Mouse (Mus musculus) ES-Bruce4 (cell line): ENCODE measurements at regions not wholly inside any gene's neighbourhood (a gene's known extent, or its start where the extent isn't known, plus 50 kb on each side); places are given as distances from the start of the nearest gene placed in this dataset.

Experiments
- H3K27ac ChIP-seq: 2 replicates; pipeline ENCODE4 v1.5.1; 2012; ENCODE audit warnings: low read length, inconsistent platforms; ENCODE audit not compliant: insufficient read depth
- H3K27me3 ChIP-seq: 2 replicates; pipeline ENCODE4 v1.6.1; 2012; ENCODE audit warnings: mild to moderate bottlenecking, low read length, inconsistent platforms; ENCODE audit not compliant: control insufficient read depth, poor library complexity, insufficient read depth, severe bottlenecking
- H3K36me3 ChIP-seq: 2 replicates; pipeline ENCODE4 v1.6.1; 2012; ENCODE audit warnings: inconsistent platforms, mild to moderate bottlenecking, low read length, moderate library complexity; ENCODE audit not compliant: control insufficient read depth, poor library complexity, insufficient read depth, severe bottlenecking
- H3K4me1 ChIP-seq: one replicate; pipeline ENCODE4 v1.8.1; 2011; ENCODE audit warnings: low read length; ENCODE audit not compliant: control insufficient read depth, insufficient read depth
- H3K4me3 ChIP-seq: 2 replicates; pipeline ENCODE4 v1.5.1; 2011; ENCODE audit warnings: low read depth, mild to moderate bottlenecking, low read length
- H3K9ac ChIP-seq: 2 replicates; pipeline ENCODE4 v1.6.1; 2012; ENCODE audit warnings: low read depth, mild to moderate bottlenecking, inconsistent platforms; ENCODE audit not compliant: poor library complexity, severe bottlenecking
- H3K9me3 ChIP-seq: replicated peaks from 2 replicates; pipeline ENCODE4 v1.6.1; 2012; ENCODE audit warnings: mild to moderate bottlenecking, low read length, inconsistent platforms; ENCODE audit not compliant: control insufficient read depth, poor library complexity, insufficient read depth, severe bottlenecking
- CTCF ChIP-seq: IDR thresholded peaks from one replicate; pipeline ENCODE4 v1.8.1; 2011; ENCODE audit warnings: low read depth, low read length
- EP300 ChIP-seq: IDR thresholded peaks from 2 replicates; pipeline ENCODE4 v1.6.1; 2011; ENCODE audit warnings: low read depth, low read length; ENCODE audit not compliant: insufficient read depth
- POLR2A ChIP-seq: IDR thresholded peaks from one replicate; pipeline ENCODE4 v1.8.1; 2011; ENCODE audit warnings: low read length; ENCODE audit not compliant: insufficient read depth

DNA sequence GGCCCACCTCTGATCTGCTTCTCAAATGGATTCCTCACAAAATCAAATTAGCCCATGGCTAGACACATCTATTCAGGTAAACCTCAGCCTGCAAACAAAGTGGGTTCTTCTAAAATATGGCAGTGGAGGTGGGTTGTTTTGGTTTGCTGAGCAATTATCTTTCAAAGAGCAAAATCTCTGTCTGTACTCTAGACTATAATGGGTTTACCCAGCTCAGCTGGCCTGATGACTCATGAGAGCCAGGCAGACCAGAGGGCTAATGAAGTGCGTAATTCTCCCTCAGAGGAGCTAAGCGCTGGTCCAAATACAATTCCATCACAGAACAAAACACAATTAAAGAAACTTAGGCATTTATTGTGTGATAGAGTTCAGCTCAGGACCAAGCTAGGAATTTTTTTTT, 86.1 kb downstream of the Cartpt start:
- H3K27ac ChIP-seq, result no peak overlapping the region
- H3K9me3 ChIP-seq, result peaks cover 6% of the 10 kb centered on the region
- no peaks in the 10 kb centered on the region; the same call in 1 of the 2 replicates for H3K27me3 ChIP-seq
- no peaks in the 10 kb centered on the region for H3K4me1 ChIP-seq
- no peak overlapping the region for H3K9ac ChIP-seq
- H3K4me3 ChIP-seq, result no peak overlapping the region
- no peak for TF ChIP-seq POLR2A
- TF ChIP-seq CTCF, result no peak
- TF ChIP-seq EP300, result no peak
- no peaks in the 10 kb centered on the region for H3K36me3 ChIP-seq

DNA sequence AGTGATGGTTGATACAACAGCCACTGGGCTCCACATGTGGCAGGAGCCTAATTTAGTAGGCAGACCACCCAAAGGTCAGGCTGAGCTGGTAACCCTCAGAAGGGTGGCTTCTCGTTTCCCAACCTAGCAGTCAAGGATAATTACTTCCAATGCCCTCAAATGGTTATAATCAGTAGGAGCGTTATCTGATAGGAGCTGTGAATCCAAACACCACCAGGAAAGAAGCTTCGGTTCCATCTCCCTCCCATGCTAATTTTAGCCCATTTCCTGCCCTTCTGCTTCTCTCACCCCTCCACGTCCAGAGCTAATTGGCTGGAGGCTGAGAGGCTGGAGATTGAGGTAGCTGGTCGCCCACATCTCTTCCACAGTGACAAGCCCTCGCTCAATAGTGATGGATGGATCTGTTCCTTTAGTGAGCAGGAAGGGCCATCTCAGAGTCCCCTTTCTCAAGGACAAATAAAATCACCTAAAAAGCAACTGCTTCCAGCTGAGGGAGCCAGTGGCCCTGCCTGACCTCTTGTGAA, 86.8 kb downstream of the Cartpt start:
- no peaks in the 10 kb centered on the region for H3K36me3 ChIP-seq
- peaks cover 6% of the 10 kb centered on the region for H3K9me3 ChIP-seq
- no peak overlapping the region for H3K27ac ChIP-seq
- H3K4me1 ChIP-seq, result no peaks in the 10 kb centered on the region
- no peak overlapping the region for H3K4me3 ChIP-seq
- TF ChIP-seq POLR2A (no peak), EP300 (no peak), CTCF (no peak)
- H3K9ac ChIP-seq, result no peak overlapping the region
- H3K27me3 ChIP-seq, result no peaks in the 10 kb centered on the region; the same call in 1 of the 2 replicates

DNA sequence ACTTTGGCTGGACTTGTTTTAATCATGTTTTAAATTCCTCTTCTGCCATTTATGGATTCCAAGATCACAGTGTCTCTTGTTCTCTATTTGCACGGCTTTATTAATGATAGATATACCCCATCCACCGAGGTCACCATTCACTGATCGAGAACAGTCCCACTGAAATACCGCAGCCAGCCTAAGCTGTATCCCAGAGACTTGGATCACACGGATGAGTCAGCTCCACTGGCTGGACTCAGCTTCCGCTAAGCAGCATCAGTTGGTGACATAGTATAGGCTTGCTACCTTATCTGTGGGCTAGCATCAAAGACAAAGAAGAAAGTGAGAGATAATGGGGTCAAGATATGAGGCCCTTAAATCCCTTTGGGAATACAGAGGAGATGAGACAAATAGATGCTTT, 106.4 kb downstream of the Cartpt start:
- Histone ChIP-seq H3K9me3 (no peaks in the 10 kb centered on the region), H3K27me3 (no peaks in the 10 kb centered on the region), H3K4me3 (no peak overlapping the region), H3K4me1 (no peaks in the 10 kb centered on the region), H3K9ac (no peak overlapping the region), H3K27ac (no peak overlapping the region), H3K36me3 (no peaks in the 10 kb centered on the region)
- TF ChIP-seq CTCF (no peak), POLR2A (no peak), EP300 (no peak)

DNA sequence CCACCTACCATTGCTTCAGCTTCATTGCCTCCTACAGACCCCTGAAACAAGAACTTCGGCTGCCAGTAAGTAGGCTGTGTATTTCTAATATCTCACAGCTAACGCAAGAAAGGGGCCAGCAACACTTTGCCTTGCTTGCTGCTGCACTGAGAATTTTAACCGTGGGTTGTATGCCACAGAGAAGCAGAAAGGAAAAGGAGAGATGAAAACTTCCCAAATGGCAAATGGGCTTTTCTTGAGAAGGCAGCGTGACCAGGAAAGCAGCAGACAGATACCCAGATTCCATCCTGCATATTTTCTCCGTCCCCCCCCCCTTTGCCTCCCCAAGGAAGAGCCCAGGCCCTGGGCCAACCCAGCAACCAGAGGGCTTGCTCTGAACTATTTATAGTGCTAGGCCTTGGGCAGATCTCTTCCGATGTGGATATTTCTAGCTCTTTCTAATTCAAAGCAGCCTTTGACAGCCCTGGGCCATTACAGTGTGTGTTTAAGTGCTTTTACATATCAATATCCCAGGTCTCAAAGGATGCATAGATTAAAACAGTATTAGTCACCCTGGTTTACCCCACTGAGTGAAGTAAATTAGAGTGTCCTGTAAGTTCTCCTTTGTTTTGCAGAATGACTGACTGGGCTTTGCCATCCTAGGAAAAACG, 107.0 kb downstream of the Cartpt start:
- Histone ChIP-seq H3K9me3 (no peaks in the 10 kb centered on the region), H3K4me3 (no peak overlapping the region), H3K4me1 (no peaks in the 10 kb centered on the region), H3K27me3 (no peaks in the 10 kb centered on the region), H3K36me3 (no peaks in the 10 kb centered on the region), H3K27ac (no peak overlapping the region), H3K9ac (no peak overlapping the region)
- no peak for TF ChIP-seq EP300
- TF ChIP-seq CTCF, result no peak
- TF ChIP-seq POLR2A, result no peak

DNA sequence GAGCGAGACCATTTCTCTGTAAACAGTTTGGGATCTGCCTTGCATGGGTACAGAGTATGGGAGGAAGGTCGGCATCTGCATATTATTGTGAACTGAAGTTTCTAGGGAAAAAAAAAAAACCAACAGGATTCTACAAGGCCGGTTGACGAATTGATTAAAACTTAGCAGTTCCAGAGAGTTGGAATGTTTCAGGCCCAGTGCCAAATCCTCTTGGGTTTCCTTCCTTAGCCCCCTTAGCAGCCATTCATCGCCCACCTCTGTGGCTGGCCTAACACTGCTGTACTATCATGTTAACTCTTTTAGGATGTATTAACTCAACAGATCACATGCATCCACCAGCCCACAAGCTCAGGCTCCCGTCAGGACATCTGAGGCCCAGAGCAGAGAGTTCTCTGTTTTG, 107.9 kb downstream of the Cartpt start:
- no peaks in the 10 kb centered on the region for H3K27me3 ChIP-seq
- no peak overlapping the region for H3K9ac ChIP-seq
- H3K27ac ChIP-seq, result no peak overlapping the region
- H3K4me3 ChIP-seq, result no peak overlapping the region
- no peaks in the 10 kb centered on the region for H3K4me1 ChIP-seq
- no peaks in the 10 kb centered on the region for H3K36me3 ChIP-seq
- H3K9me3 ChIP-seq, result no peaks in the 10 kb centered on the region
- no peak for TF ChIP-seq POLR2A
- TF ChIP-seq EP300, result no peak
- TF ChIP-seq CTCF, result no peak

DNA sequence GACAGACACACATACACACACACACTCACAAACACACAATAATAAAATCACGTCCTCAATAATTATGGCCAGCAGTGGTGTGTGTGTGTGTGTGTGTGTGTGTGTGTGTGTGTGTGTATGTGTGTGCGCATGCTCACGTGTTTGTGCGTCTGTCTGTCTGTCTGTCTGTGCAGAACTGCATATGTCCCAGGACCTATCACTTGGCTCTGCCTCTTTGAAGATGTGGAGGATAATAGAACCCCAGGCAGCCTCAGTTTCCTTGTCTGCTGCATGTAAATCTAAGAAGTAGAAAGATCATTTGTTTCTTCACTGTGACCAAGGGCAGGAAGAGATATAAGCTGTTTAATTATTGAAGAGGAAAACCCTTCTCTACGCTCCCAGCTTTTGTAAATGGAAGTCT, 109.9 kb downstream of the Cartpt start:
- Histone ChIP-seq H3K27ac (no peak overlapping the region), H3K4me1 (no peaks in the 10 kb centered on the region), H3K9me3 (no peaks in the 10 kb centered on the region), H3K36me3 (no peaks in the 10 kb centered on the region), H3K4me3 (no peak overlapping the region), H3K9ac (no peak overlapping the region), H3K27me3 (no peaks in the 10 kb centered on the region)
- TF ChIP-seq CTCF, result no peak
